Mouse (Mus musculus) olfactory bulb, adult 2 months (tissue): ENCODE data around the gene Ndp.

Experiments used
- CTCF ChIP-seq: fragments of 200-500 bp; IDR thresholded peaks from 2 replicates; pipeline ENCODE4 v1.5.1; 2012; ENCODE audit warnings: low read depth, mild to moderate bottlenecking, low read length, moderate library complexity; ENCODE audit not compliant: insufficient read depth
- POLR2A ChIP-seq: fragments of 200-500 bp; IDR thresholded peaks from 2 replicates; pipeline ENCODE4 v1.6.1; 2012; ENCODE audit warnings: mild to moderate bottlenecking, low read depth, low read length, moderate library complexity; ENCODE audit not compliant: insufficient read depth

GRCm38 (mm10) chrX:16860244-16860643 is 51.3 kb downstream of the Ndp start:
- no peak for TF ChIP-seq POLR2A
- TF ChIP-seq CTCF: no peak
